Mouse (Mus musculus): ENCODE measurements around the gene Spout1.
"Not testable (repeated sequence)": the region's sequence is repeated elsewhere in the genome, so short reads cannot be mapped to it uniquely, and the experiment has no call there.

Spout1 gene

GRCm38 (mm10) chr2:30177700-30178675, at the start of gene Spout1:
Spout1 (minus strand) TSS chr2:30178459.
- DNase-seq: peak; percentile 98

DNA sequence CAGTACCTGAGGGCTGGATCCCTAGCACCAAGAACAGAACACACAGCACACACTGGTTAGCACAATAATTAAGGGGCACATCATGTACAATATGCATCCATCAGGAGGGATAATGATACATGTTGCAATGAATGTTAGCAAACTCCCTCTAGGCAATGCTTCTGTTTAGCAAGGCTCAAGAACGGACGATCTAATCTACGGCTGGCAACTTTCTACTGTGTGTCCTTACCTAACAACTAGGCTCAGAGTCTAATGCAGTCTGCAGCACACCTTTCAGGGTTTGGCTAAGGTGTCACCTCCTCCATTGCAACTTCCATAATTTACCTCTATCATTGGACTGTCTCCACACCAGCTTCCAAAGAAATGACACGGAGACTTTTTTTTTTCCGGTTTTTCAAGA, 38.0 kb upstream of the Spout1 start:
- DNase-seq: no peak

DNA sequence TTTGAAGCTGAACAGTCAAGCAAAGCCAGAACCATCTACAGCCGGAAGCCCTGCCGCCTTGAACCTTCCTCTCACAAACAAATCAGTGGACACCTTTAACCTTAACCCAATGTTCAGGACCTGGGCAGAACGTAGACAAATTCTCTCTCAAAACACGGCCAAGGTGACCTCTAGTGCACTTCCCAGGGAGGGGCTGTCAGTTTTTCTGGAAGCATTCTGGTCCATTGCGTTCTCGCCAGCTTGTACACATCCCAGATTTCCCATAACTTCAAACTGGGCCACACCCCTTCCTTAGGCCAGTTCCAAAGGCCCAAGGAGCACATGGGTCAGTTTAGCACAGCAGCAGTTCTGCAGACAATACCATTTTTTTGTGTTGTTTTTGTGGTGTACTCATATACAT, 37.2 kb upstream of the Spout1 start:
- DNase-seq: no peak

- no peak for DNase-seq
Measured at GRCm38 (mm10) chr2:30214745-30215144, 36.5 kb upstream of the Spout1 start.

- no peak for DNase-seq
Measured at GRCm38 (mm10) chr2:30212951-30213350, 34.7 kb upstream of the Spout1 start.

DNA sequence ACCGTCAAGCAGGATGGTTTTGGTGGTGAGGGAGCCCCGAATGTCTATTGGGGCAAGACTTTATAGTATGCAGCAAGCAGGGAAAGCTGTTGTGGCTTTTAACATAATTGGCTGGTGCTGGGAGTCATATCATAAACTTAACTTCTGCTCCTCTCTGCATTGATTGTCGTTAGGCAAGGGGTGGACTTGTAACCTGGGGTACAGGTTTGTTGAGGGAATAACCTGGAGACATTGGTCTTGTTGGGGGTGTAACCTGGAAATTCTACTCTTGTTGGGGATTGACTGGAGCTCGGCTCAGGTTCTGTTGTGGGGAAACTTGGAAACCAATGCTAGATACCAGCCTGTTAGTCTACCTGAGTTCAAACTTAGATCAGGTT, 33.9 kb upstream of the Spout1 start:
- no peak for DNase-seq

GRCm38 (mm10) chr2:30211408-30212168, 33.3 kb upstream of the Spout1 start:
- no peak for DNase-seq

DNA sequence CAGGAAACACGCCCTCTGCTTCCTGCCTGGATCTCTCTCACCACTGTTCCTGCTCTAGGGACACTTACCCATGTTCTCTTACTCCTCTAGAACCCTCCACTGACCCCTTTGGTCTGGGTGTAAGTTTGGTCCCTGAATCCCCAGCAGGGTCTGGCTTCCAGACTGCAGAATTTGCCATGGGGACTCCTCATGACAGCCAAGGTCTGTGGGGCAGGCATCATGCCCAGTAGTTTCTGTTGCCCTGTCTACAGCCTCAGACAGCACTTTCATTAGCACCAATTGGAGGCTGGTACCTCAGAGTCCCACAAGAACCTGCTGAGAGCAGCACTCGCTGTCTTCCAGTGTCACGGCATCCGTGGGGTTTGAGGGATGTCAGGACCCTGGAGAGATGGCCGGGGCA, 29.6 kb upstream of the Spout1 start:
- no peak for DNase-seq

- no peak for DNase-seq
Measured at GRCm38 (mm10) chr2:30207401-30207800, 29.1 kb upstream of the Spout1 start.

DNA sequence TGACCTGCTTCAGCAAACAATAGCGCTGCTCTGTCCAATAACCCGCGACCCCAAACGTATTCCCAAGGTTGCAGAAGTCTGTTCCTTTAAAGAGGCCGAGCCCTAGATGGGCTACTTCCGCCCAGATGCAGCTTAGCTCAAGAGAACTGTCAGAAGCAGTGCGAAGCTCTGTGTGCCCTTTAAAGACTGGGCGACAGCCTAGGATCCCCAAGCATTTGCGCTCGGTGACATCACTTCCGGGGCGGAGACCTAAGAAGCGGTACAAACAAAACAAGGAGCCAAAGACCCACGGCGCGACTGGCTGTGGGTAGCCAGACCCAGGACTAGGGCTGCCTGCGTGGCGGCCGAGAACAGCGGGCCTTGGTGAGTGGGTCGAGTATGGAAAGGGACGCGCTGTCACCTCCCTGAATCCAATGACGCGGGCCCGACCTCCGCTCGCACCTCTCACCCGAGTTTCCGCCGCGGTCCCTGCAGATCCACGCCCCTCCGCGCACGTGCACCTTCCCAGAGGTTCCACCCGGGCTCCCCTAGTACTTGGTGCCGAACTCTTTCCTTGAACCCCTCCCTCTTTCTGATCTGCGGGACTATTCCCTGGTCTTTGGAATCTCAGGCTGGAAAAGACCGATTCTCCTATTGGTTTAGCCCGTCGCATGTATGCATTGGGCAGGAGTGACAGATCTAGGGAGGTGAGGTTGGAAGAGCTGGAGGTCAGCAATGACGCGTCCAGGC, 27.5 kb upstream of the Spout1 start, which contains the start of gene Kyat1:
TSS of gene Kyat1 (minus strand) at position 219 of the 729 bp plus-strand sequence.
- DNase-seq: peak; percentile 94

GRCm38 (mm10) chr2:30205255-30205628, 27.0 kb upstream of the Spout1 start:
- DNase-seq: peak; percentile 26

DNA sequence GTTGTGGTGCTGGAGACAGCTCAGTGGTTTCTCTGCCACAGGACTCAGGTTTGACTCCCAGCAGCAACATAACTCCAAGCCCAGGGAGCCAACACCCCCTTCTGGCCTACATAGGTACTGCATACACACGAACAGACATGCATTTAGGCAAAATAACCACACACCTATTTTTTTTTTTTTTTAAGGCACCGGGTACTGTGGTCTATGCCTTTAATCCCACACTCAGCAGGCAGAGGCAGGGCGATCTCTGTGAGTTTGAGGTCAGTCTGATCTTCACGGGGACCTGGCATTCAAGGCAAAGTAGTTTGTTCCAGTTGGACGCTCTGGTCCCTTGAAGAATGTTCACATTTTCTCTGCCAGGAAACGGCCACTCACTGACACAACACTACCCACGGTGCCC, 25.2 kb upstream of the Spout1 start:
- no peak for DNase-seq

DNA sequence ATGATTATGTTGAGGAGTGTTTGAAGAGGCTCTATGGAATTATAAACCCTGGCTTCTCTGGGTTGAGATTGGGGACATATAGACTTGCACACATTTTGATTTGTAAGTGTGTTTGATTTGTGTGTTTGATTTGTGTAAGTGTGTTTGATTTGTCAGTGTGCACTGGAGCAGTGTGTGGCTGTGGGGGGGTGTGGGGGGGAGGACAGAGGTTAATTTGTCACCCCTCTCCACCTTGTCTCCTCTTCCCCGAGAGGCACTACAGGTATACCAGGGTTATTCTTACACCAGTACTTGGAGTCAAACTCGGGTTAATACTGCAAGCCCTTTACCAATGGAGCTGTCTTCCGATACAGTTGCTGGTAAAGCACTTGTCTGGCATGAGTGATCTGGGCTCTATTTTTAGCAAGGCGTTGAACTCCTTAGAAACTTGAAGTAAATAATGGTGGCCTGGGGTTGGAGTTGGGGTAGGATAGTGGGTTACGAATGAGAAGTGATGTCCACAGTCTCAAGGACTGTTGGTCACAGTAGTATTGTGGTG, 22.2 kb upstream of the Spout1 start:
- no peak for DNase-seq

- DNase-seq: no peak
Measured at GRCm38 (mm10) chr2:30199984-30200383, 21.7 kb upstream of the Spout1 start.

DNA sequence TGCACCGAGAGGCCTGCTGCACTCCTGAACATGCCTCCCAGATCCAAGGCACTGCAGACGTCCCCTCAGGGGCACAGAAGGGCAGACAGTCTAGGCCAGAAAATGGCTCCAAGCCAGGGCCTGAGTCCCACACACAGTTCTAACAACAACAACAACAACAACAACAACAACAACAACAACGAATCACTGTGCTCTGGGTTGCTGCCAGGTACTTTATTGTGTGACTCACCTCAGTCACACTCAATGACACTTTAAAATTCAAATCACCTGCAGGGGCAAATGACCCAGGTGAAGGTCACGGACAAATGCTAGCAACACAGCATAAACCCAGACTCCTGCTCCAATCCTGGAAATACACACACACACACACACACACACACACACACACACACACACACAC, 19.8 kb upstream of the Spout1 start:
- DNase-seq: no peak

DNA sequence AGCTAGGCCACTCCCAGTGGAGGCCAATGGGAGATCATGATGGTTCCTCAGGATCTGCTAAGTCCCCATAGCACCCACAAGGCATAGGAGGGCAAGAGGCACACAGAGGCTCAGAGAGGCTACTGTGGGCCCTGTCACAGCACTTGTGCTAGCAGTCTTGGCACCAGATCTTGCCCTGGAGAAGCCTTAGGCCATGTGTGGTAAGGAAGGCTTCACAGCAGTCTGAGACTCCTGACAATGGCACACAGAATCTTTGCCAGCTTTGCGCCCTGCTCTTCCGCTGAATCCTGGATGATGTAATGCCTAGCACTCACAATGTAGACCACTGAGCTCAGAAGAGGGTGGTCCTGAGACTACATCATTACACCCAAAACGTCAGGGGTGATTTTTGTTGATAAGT, 16.4 kb upstream of the Spout1 start:
- no peak for DNase-seq

- DNase-seq: no peak
Measured at GRCm38 (mm10) chr2:30191790-30192580, 13.7 kb upstream of the Spout1 start.

GRCm38 (mm10) chr2:30185681-30186080, 7.4 kb upstream of the Spout1 start:
- no peak for DNase-seq

- no peak for DNase-seq
Measured at GRCm38 (mm10) chr2:30185276-30185675, 7.0 kb upstream of the Spout1 start.

GRCm38 (mm10) chr2:30183721-30184120, 5.5 kb upstream of the Spout1 start:
- no peak for DNase-seq

DNA sequence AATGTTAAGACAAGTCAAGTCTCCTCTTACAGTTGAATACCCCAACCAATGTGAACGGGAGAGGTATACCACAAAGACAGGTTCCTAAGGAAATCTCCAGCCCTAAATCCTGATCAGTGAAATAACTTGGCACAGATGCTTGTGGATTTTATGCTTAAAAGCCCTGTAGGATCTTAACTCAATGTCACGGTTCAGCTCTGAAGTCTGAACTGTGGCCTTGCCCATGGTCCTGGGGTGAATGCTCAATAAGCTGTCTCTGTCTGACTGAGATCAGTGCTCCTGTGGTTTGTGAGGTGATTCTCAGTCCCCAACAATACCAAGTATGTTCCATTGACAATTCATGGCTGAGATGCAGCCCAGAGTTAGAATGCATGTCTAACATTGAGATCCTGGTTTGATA, 4.2 kb upstream of the Spout1 start:
- no peak for DNase-seq

GRCm38 (mm10) chr2:30178711-30179110, 452 bp upstream of the Spout1 start:
- not testable (repeated sequence) for DNase-seq

Data from layer of hippocampus, adult 9-11 months (tissue).